Mouse (Mus musculus) v-Abl transformed pro-B cells (cell line): ENCODE results near the gene Slc35f2.

ENCODE experiments used
- in situ Hi-C, 2 experiments: fragments of 400-800 bp; cut with MboI; formaldehyde crosslinking; loops; one replicate each; pipeline ENCODE4 v1.15.1; 2025; ENCODE audit not compliant: unreplicated experiment in 2 of 2

The Slc35f2 gene

GRCm38 (mm10) chr9:53771344-53772021, at the start of gene Slc35f2:
Slc35f2 (plus strand) TSS chr9:53771538.
- in situ Hi-C loops = no loop called here

- in situ Hi-C loops = no loop called here
Measured at GRCm38 (mm10) chr9:53740829-53741404, 30.4 kb upstream of the Slc35f2 start.

- in situ Hi-C loops = no loop called here
Measured at GRCm38 (mm10) chr9:53750411-53750810, 20.9 kb upstream of the Slc35f2 start.

GRCm38 (mm10) chr9:53750899-53751298, 20.4 kb upstream of the Slc35f2 start:
- in situ Hi-C loops = no loop called here

DNA sequence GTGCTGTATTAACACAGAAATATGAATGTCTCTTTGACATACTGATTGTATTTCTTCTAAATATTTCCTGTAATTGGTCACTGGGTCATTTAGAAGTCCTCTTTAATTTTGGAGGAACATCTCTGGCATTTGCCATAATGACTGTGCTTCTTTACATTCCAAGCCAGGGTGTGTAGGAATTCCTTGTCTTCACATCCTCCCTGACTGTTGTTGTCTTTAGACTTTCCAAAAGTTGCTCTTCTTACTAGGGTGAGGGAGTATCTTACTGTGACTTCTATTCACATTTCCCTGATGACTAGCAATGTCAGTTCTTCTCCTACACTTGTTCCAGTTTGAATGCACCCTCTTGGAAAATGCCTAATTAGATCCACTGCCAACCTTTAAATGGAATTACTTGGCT, 16.5 kb upstream of the Slc35f2 start:
- in situ Hi-C loops = no loop called here

DNA sequence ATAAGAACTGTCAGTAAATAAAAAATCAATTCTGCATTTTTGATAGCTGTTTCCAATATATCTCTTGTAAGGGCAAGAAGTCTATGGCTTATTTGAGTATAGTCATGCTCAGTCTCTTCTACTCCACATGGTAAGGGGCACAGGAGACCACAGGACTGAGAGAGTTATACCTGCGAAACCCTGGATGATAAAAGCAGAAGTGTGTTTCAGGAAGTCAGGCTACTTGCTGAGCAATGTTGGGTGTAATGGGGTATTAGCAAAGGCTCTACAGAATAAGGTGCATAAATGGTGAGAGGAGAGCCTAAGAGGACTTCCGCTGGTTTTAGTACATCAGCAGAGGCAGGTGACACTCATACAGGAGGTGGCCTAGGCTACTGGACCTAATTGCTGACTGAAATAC, 13.2 kb upstream of the Slc35f2 start:
- in situ Hi-C loops = no loop called here

- in situ Hi-C loops = no loop called here
Measured at GRCm38 (mm10) chr9:53764697-53765096, 6.6 kb upstream of the Slc35f2 start.

DNA sequence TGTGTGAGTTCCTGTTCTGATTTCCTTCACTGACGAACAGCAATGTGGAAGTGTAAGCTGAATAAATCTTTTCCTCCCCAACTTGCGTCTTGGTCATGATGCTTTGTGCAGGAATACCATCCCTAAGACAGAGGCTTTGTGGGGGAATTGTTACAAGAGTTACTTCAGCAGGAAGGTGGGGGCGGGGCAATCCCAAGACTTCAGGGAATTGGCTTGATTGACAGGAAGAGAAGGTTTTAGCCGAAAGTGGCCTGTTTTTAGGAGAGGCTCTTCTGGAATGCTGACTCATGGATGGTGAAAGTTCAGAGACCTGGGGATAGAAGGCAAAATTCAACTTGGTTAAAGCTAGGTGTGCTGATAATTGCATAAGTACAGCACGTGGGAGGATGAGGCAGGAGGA, 2.9 kb upstream of the Slc35f2 start:
- in situ Hi-C loops = no loop called here

DNA sequence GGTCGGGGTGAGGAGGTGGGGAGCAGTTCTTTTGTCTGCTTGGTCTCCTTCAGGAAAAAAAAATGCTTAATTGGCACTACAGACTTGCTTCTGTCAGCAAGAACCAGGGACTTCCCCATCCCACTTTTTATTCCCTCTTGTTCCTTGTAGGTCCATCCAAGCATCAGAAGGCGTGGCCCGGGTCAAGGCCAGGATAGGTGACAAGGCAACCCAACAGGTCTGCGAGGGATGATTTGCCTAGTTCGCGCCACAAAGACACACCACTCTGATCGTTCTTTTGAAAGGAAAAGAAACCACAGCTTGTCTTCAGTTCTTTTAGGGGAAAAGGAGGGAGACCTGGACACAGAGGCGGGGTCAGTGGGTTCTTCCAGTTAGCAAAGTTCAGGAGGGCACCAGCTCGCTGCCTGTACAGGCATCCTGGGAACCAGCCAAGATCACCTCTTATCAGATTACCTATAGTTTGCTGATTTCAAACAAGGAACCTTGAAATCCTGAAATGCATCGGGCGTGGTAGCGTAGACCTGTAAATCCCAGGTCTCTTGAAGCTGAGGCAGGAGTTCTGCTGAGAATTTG, 481 bp upstream of the Slc35f2 start:
- in situ Hi-C loops = no loop called here

- in situ Hi-C loops = no loop called here
Measured at GRCm38 (mm10) chr9:53772121-53772561, 803 bp downstream of the Slc35f2 start.

DNA sequence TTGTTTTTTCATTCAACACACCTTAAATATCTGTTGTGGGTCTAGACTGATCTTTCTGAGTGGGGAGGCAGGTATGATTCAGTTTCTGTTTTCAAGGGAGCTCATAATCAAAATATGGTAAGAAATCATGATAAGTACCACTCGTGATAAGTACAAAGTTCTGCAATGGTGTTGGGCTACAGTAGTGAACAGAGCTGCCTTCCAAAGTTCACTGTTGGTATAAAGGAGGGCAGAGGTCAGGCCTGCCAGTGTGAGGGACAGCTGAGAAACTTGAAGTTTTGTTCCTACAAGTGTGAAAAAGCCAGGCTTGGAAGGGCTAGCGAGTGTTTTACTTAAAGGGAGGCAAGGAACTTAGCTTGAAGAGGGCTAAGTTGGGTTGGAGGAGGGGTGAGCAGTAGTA, 4.2 kb downstream of the Slc35f2 start:
- in situ Hi-C loops = no loop called here

DNA sequence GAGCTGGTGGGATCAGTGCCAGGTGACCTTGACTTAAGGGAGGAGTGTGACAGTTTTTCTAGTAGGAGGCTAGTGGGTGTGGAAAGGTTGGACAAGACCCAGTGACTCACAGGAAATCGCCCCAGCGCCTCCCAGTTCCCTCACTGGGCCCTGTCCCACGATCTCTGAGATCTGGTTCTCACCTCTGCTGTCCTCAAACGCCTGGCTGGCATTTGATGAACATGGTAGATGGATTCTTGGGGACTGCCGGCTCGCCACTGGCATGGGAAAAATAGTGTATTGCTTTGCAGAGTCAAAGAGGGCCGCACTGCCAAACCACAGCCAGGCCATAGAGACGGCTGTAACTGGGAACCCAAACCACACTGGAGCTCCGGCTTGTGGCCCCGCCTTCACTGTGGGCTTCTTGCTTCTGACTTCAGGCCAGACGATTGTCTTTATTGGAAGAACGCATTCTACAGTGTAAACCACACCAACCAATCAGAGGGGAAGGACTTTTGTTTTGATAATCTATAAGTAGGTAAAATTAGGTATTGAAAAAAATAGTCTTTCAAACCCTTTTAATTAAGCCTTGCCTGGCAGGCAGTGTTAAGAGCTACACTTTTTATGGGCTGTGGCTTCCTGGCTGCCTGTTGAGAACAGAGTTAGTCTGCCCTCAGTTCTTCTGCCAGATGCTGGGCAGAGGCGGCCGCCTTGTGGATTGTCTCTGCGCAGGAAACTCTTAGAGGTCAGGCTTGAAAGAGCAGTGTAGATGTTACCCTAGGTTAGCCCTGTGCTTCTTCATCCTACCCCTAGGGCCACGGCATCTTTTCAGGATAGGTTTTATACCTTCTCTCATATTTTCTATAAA, 15.4 kb downstream of the Slc35f2 start:
- in situ Hi-C loops = no loop called here

- in situ Hi-C loops = no loop called here
Measured at GRCm38 (mm10) chr9:53793830-53794330, 22.5 kb downstream of the Slc35f2 start.

DNA sequence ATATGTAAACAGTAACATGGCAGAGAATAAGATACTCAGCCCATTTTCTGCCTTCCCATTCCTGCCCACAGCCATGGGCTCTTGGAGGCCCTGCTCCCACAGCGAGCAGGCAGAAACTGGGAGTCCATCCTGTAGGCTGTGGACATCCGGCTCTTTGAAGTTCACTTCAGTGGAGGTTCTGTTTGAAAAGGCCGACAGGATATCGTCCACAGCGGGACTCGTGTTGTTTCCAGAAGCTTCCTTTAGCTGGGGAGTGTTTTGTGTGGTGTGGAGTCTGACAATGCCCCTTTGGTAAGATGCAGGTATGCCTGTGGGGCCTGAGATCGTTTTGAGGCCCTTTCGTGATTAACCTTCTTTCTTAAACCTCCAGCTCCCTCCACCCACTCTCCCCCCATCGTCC, 23.2 kb downstream of the Slc35f2 start:
- in situ Hi-C loops = no loop called here

GRCm38 (mm10) chr9:53795351-53795750, 24.0 kb downstream of the Slc35f2 start:
- in situ Hi-C loops = no loop called here

DNA sequence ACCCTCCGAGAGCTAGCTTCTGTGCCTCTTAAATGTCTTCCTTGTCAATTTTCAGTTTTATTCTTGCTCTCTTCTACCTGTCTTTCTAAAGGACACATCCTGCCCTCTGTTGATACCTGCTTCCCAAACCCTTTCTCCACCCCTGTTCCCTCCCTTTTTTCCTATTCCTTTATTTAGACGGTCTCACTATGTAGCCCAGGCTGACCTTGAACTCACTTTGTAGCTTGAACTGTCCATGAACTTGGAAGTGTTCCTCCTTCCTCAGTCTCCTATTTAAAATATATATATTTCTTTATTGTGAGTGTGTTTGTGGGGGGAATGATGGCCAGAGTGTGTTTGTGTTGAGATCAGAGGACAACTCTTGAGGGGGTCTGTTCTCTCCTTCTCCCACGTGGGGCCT, 25.0 kb downstream of the Slc35f2 start:
- in situ Hi-C loops = no loop called here

GRCm38 (mm10) chr9:53797141-53797540, 25.8 kb downstream of the Slc35f2 start:
- in situ Hi-C loops = no loop called here

- in situ Hi-C loops = no loop called here
Measured at GRCm38 (mm10) chr9:53802921-53803320, 31.6 kb downstream of the Slc35f2 start.

- in situ Hi-C loops = no loop called here
Measured at GRCm38 (mm10) chr9:53806496-53807086, 35.3 kb downstream of the Slc35f2 start.

GRCm38 (mm10) chr9:53813418-53813817, 42.1 kb downstream of the Slc35f2 start:
- in situ Hi-C loops = loop anchor here in 1 of 2 experiments (10.0 kb wide), 1 partner anchor 219 kb away; no protein-coding TSS in a partner anchor
